Mouse (Mus musculus): ENCODE measurements around the gene Hip1r. TPM values are rescaled to one million over a fixed set of nuclear protein-coding genes. Genes with fewer than 3 reads are reported as not detected.
A peak's percentile ranks its signal among the peaks of the same experiment; 100 is the strongest.

Hip1r gene
- total RNA-seq, 2 experiments from 2014 or later, result 20.1 to 28.4 TPM

GRCm38 (mm10) chr5:123995388-123995787 lies 22.0 kb downstream of the Hip1r start:
- no peak for DNase-seq (ENCODE audit: low spot score in 2 of 2)

- DNase-seq (ENCODE audit: low spot score in 2 of 2), result no peak
Measured at GRCm38 (mm10) chr5:123996194-123996593, 22.8 kb downstream of the Hip1r start.

- no peak for DNase-seq (ENCODE audit: low spot score in 2 of 2)
Measured at GRCm38 (mm10) chr5:123996695-123997094, 23.3 kb downstream of the Hip1r start.

GRCm38 (mm10) chr5:123997211-123997751 lies 23.9 kb downstream of the Hip1r start:
- DNase-seq (ENCODE audit: low spot score in 2 of 2), result no peak

- no peak for DNase-seq (ENCODE audit: low spot score in 2 of 2)
Measured at GRCm38 (mm10) chr5:123997811-123998210, 24.4 kb downstream of the Hip1r start.

- no peak for DNase-seq (ENCODE audit: low spot score in 2 of 2)
Measured at GRCm38 (mm10) chr5:123998370-123998769, 24.9 kb downstream of the Hip1r start.

GRCm38 (mm10) chr5:124000824-124001223 lies 27.4 kb downstream of the Hip1r start:
- DNase-seq (ENCODE audit: low spot score in 2 of 2), result peak; percentile 89 to 94

- DNase-seq (ENCODE audit: low spot score in 2 of 2), result no peak
Measured at GRCm38 (mm10) chr5:124001274-124001673, 27.8 kb downstream of the Hip1r start.

- DNase-seq (ENCODE audit: low spot score in 2 of 2), result no peak
Measured at GRCm38 (mm10) chr5:124002876-124003275, 29.4 kb downstream of the Hip1r start.

GRCm38 (mm10) chr5:124003375-124003774 lies 29.9 kb downstream of the Hip1r start:
- DNase-seq (ENCODE audit: low spot score in 2 of 2), result no peak

GRCm38 (mm10) chr5:124004356-124005150 lies 31.1 kb downstream of the Hip1r start:
- no peak for DNase-seq (ENCODE audit: low spot score in 2 of 2)

- no peak for DNase-seq (ENCODE audit: low spot score in 2 of 2)
Measured at GRCm38 (mm10) chr5:124005151-124005500, 31.7 kb downstream of the Hip1r start.

GRCm38 (mm10) chr5:124005591-124005990 lies 32.2 kb downstream of the Hip1r start:
- DNase-seq (ENCODE audit: low spot score in 2 of 2), result no peak

- DNase-seq (ENCODE audit: low spot score in 2 of 2), result no peak
Measured at GRCm38 (mm10) chr5:124006082-124006873, 32.9 kb downstream of the Hip1r start.

GRCm38 (mm10) chr5:124006891-124007491 lies 33.6 kb downstream of the Hip1r start:
- peak; percentile 74 to 86 for DNase-seq (ENCODE audit: low spot score in 2 of 2)

- DNase-seq (ENCODE audit: low spot score in 2 of 2), result no peak
Measured at GRCm38 (mm10) chr5:124010077-124010476, 36.6 kb downstream of the Hip1r start.

GRCm38 (mm10) chr5:124010910-124011655 lies 37.7 kb downstream of the Hip1r start:
- peak in 1 of 2 experiments; percentile 62 for DNase-seq (ENCODE audit: low spot score in 2 of 2)

- DNase-seq (ENCODE audit: low spot score in 2 of 2), result no peak
Measured at GRCm38 (mm10) chr5:124011927-124012326, 38.5 kb downstream of the Hip1r start.

GRCm38 (mm10) chr5:124012885-124013284 lies 39.5 kb downstream of the Hip1r start:
- no peak for DNase-seq (ENCODE audit: low spot score in 2 of 2)

GRCm38 (mm10) chr5:124013747-124014146 lies 40.3 kb downstream of the Hip1r start:
- no peak for DNase-seq (ENCODE audit: low spot score in 2 of 2)

- no peak for DNase-seq (ENCODE audit: low spot score in 2 of 2)
Measured at GRCm38 (mm10) chr5:124014180-124014579, 40.8 kb downstream of the Hip1r start.

Data from adrenal gland, adult 18-20 months (tissue).